Mouse (Mus musculus) adrenal gland, adult 18-20 months (tissue): ENCODE results near the gene Vmn1r33. TPM values are rescaled to one million over a fixed set of nuclear protein-coding genes. Genes with fewer than 3 reads are reported as not detected.
"Not testable (repeated sequence)": the region's sequence is repeated elsewhere in the genome, so short reads cannot be mapped to it uniquely, and the experiment has no call there.

Experiments used
- DNase-seq, 2 experiments: peaks; one replicate each; pipeline ENCODE4 v3.0.0; 2021 to 2022; ENCODE audit warnings: low spot score in 2 of 2
- long read RNA-seq, 2 experiments: library from polyadenylated mRNA; stranded (forward); transcript quantifications; one replicate each; pipeline ENCODE4 v2.0.0; 2021
- total RNA-seq, 2 experiments: library from RNA; stranded (reverse); gene quantifications; 1 replicate in 1 of 2; 2 replicates in 1 of 2; pipeline ENCODE4 v1.2.3; 2021

The Vmn1r33 gene
- not detected for total RNA-seq
- long read RNA-seq, experiment 1, result 0 reads
- long read RNA-seq, experiment 2, result 0 reads

DNA sequence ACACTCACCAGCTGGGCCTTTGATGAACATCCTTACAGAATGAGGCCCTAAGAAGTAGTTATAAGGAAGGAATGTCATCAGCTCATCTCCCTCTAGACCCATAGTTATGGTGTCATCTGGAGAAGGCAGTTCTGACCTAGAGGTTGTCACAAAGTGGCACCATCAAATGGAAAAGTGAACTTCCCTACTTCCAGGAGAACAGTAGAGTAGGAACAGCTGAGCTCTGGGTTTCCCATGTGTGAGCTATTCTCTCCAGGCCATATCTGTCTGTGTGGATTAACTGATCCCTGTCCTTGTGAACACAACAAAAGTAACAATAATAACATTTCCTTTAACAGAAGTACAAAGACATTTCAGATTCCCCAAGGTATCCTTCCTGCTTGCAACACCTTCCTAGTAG lies at the start of gene Vmn1r33:
Gene Vmn1r33, minus strand, starts transcription at position 101 of the 400 bp plus-strand sequence.
- not testable (repeated sequence) for DNase-seq

DNA sequence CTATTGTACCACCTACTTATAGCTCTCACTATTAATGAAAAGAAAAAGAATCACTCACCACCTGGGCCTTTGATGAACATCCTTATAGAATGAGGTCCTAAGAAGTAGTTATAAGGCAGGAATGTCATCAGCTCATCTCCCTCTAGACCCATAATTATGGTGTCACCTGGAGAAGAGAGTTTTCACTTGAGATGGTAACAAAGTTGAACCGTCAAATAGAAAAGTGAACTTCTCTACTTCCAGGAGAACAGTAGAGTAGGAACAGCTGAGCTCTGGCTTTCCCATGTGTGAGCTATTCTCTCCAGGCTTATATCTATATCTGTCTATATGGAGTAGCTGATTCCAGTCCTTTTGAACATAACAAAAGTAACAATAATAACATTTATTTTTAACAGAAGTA lies 25.7 kb upstream of the Vmn1r33 start, which contains the start of gene Vmn1r34:
Gene Vmn1r34, minus strand, starts transcription at position 101 of the 400 bp plus-strand sequence.
- DNase-seq, result no peak

DNA sequence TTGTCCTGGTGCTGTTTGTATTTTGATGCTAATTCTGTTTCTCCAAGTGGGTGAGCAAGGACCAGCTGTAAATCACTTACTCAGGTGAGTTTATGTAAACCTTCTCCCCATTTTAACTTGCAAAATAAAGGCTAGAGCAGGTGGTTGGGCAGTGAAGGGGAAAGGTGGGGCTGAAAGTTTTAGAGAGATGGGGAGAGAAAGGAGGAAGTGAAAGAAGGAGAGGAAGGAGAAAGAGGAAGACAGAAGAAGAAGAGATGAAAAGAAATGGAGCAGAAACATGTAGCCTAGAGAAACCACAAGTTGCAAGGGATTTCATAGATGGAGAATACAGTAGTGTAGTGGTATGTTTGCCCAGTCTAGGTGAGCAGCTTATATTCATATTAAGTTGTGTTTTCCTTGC lies 22.3 kb downstream of the Vmn1r33 start:
- DNase-seq, result no peak

Other genes starting within 250 kb of the Vmn1r33 start
- gene Mad2l1, start 82.9 kb downstream of the Vmn1r33 start, total RNA-seq, result 1 to 10 TPM; 3.7 to 4.2 TPM
- gene Vmn1r32, start 58.2 kb downstream of the Vmn1r33 start, total RNA-seq, result not detected
- not detected for gene Vmn1r34, start 25.6 kb upstream of the Vmn1r33 start, total RNA-seq
- not detected for gene Vmn1r35, start 67.6 kb upstream of the Vmn1r33 start, total RNA-seq
- not detected for gene Vmn1r36, start 100.9 kb upstream of the Vmn1r33 start, total RNA-seq
- gene Vmn1r37, start 111.1 kb upstream of the Vmn1r33 start, total RNA-seq, result not detected
- gene Vmn1r38, start 164.3 kb upstream of the Vmn1r33 start, total RNA-seq, result not detected
- gene Vmn1r39, start 192.3 kb upstream of the Vmn1r33 start, total RNA-seq, result not detected